Mouse (Mus musculus) C2C12 (cell line): ENCODE results near the gene Cox15. TPM values are rescaled to one million over a fixed set of nuclear protein-coding genes. Genes with fewer than 3 reads are reported as not detected.

Source experiments
- H3K27me3 ChIP-seq: one replicate; pipeline ENCODE4 v1.6.1; 2011; ENCODE audit not compliant: control insufficient read depth, insufficient read depth, insufficient read length
- H3K36me3 ChIP-seq: one replicate; pipeline ENCODE4 v1.6.1; 2011; ENCODE audit not compliant: control insufficient read depth, insufficient read depth
- H3K4me3 ChIP-seq: one replicate; pipeline ENCODE4 v1.5.1; 2011; ENCODE audit warnings: mild to moderate bottlenecking, control low read depth; ENCODE audit not compliant: poor library complexity, insufficient read depth, severe bottlenecking
- H3K79me2 ChIP-seq: one replicate; pipeline ENCODE4 v1.6.1; 2011; ENCODE audit not compliant: control insufficient read depth, insufficient read depth
- H3K79me3 ChIP-seq: one replicate; pipeline ENCODE4 v1.6.1; 2011; ENCODE audit warnings: low read depth, control low read depth
- H3ac ChIP-seq: one replicate; pipeline ENCODE3; 2011; ENCODE audit warnings: low read depth; ENCODE audit not compliant: control insufficient read depth, insufficient read length
- CEBPB ChIP-seq: IDR thresholded peaks from one replicate; pipeline ENCODE4 v1.6.1; 2011; ENCODE audit warnings: low read depth, mild to moderate bottlenecking, control low read depth, moderate library complexity
- CTCF ChIP-seq: IDR thresholded peaks from one replicate; pipeline ENCODE4 v1.5.1; 2011; ENCODE audit not compliant: control insufficient read depth, insufficient read depth, insufficient read length
- FOSL1 ChIP-seq: IDR thresholded peaks from one replicate; pipeline ENCODE4 v1.8.0; 2011; ENCODE audit warnings: mild to moderate bottlenecking, low read length; ENCODE audit not compliant: poor library complexity, insufficient read depth, severe bottlenecking
- MAX ChIP-seq: IDR thresholded peaks from one replicate; pipeline ENCODE4 v1.6.1; 2011; ENCODE audit warnings: mild to moderate bottlenecking, control low read depth
- MYOD1 ChIP-seq: IDR thresholded peaks from one replicate; pipeline ENCODE4 v1.6.1; 2011; ENCODE audit warnings: low read depth; ENCODE audit not compliant: control insufficient read depth, insufficient read length
- MYOG ChIP-seq: IDR thresholded peaks from one replicate; pipeline ENCODE4 v1.6.1; 2011; ENCODE audit not compliant: control insufficient read depth, insufficient read length; ENCODE audit errors: extremely low read depth
- USF1 ChIP-seq: IDR thresholded peaks from one replicate; pipeline ENCODE4 v1.6.1; 2011; ENCODE audit warnings: low read depth, mild to moderate bottlenecking, control low read depth, moderate library complexity
- polyA plus RNA-seq: library from polyadenylated mRNA; unstranded; fragments of >200 nt; fragmentation: generic; extraction: Trizol; gene quantifications from one replicate; pipeline ENCODE4 v1.2.1, GENCODE M21; 2012; ENCODE audit warnings: missing spikeins

Gene Cox15
- polyA plus RNA-seq, 1 experiment, result 6.3 TPM

GRCm38 (mm10) chr19:43777308-43777707, 24.5 kb upstream of the Cox15 start:
- H3K4me3 ChIP-seq, result no peak overlapping the region
- no peaks in the 10 kb centered on the region for H3K79me2 ChIP-seq
- H3K27me3 ChIP-seq, result peaks cover 5% of the 10 kb centered on the region
- no peak overlapping the region for H3ac ChIP-seq
- no peaks in the 10 kb centered on the region for H3K36me3 ChIP-seq
- H3K79me3 ChIP-seq, result no peaks in the 10 kb centered on the region
- TF ChIP-seq USF1 (no peak), CTCF (no peak), CEBPB (no peak), MAX (no peak), MYOD1 (no peak), MYOG (no peak), FOSL1 (no peak)

- Histone ChIP-seq H3K27me3 (peaks cover 5% of the 10 kb centered on the region), H3ac (no peak overlapping the region), H3K79me2 (no peaks in the 10 kb centered on the region), H3K4me3 (no peak overlapping the region), H3K36me3 (no peaks in the 10 kb centered on the region), H3K79me3 (no peaks in the 10 kb centered on the region)
- TF ChIP-seq MAX (no peak), CTCF (no peak), MYOG (no peak), USF1 (no peak), CEBPB (no peak), FOSL1 (no peak), MYOD1 (no peak)
Observed at GRCm38 (mm10) chr19:43776561-43776960, 23.8 kb upstream of the Cox15 start.

- Histone ChIP-seq H3K36me3 (no peaks in the 10 kb centered on the region), H3K4me3 (no peak overlapping the region), H3K79me3 (no peaks in the 10 kb centered on the region), H3K79me2 (no peaks in the 10 kb centered on the region), H3K27me3 (peaks cover 5% of the 10 kb centered on the region), H3ac (no peak overlapping the region)
- TF ChIP-seq MYOD1, result no peak
- TF ChIP-seq MAX, result no peak
- no peak for TF ChIP-seq USF1
- TF ChIP-seq FOSL1, result no peak
- TF ChIP-seq CTCF, result no peak
- no peak for TF ChIP-seq CEBPB
- no peak for TF ChIP-seq MYOG
Observed at GRCm38 (mm10) chr19:43775433-43775832, 22.6 kb upstream of the Cox15 start.

- no peak overlapping the region for H3ac ChIP-seq
- H3K79me3 ChIP-seq, result no peaks in the 10 kb centered on the region
- no peak overlapping the region for H3K4me3 ChIP-seq
- H3K79me2 ChIP-seq, result no peaks in the 10 kb centered on the region
- no peaks in the 10 kb centered on the region for H3K36me3 ChIP-seq
- no peaks in the 10 kb centered on the region for H3K27me3 ChIP-seq
- TF ChIP-seq USF1 (no peak), MAX (no peak), FOSL1 (no peak), CEBPB (no peak), MYOD1 (no peak), CTCF (no peak), MYOG (no peak)
Observed at GRCm38 (mm10) chr19:43772311-43772710, 19.5 kb upstream of the Cox15 start.

GRCm38 (mm10) chr19:43771499-43771969, 18.7 kb upstream of the Cox15 start:
- Histone ChIP-seq H3K4me3 (no peak overlapping the region), H3ac (no peak overlapping the region), H3K79me2 (no peaks in the 10 kb centered on the region), H3K79me3 (no peaks in the 10 kb centered on the region), H3K27me3 (no peaks in the 10 kb centered on the region), H3K36me3 (no peaks in the 10 kb centered on the region)
- no peak for TF ChIP-seq CTCF
- TF ChIP-seq CEBPB, result no peak
- TF ChIP-seq MYOG, result no peak
- no peak for TF ChIP-seq FOSL1
- no peak for TF ChIP-seq MYOD1
- TF ChIP-seq MAX, result no peak
- no peak for TF ChIP-seq USF1

- Histone ChIP-seq H3ac (no peak overlapping the region), H3K36me3 (no peaks in the 10 kb centered on the region), H3K79me2 (no peaks in the 10 kb centered on the region), H3K27me3 (no peaks in the 10 kb centered on the region), H3K79me3 (no peaks in the 10 kb centered on the region), H3K4me3 (no peak overlapping the region)
- no peak for TF ChIP-seq CEBPB
- TF ChIP-seq MAX, result no peak
- TF ChIP-seq USF1, result no peak
- no peak for TF ChIP-seq CTCF
- TF ChIP-seq MYOG, result no peak
- TF ChIP-seq MYOD1, result no peak
- TF ChIP-seq FOSL1, result no peak
Observed at GRCm38 (mm10) chr19:43770584-43770983, 17.8 kb upstream of the Cox15 start.
